Mouse (Mus musculus): Measurements from ENCODE around the gene Tet2. TPM values are rescaled to one million over a fixed set of nuclear protein-coding genes. Genes with fewer than 3 reads are reported as not detected.

Gene Tet2
- polyA plus RNA-seq, 1 experiment from 2014 or later, result 4.3 TPM

GRCm38 (mm10) chr3:133554092-133554491 is 9.2 kb upstream of the Tet2 start:
- H3K27ac ChIP-seq (ENCODE audit: low read depth), result no peak overlapping the region
- no peaks in the 10 kb centered on the region for H3K4me1 ChIP-seq (ENCODE audit: insufficient read depth)
- ATAC-seq (no peak), DNase-seq (no peak)
- no peak overlapping the region for H3K9ac ChIP-seq (replicated peaks)
- TF ChIP-seq EP300 (IDR thresholded peaks at IDR 0.05; ENCODE audit: low read depth) (no peak), CTCF (IDR thresholded peaks at IDR 0.05; ENCODE audit: low read depth) (no peak)
- H3K27me3 ChIP-seq (ENCODE audit: insufficient read depth, low read length), result no peaks in the 10 kb centered on the region
- H3K9me3 ChIP-seq (ENCODE audit: low read length), result no peaks in the 10 kb centered on the region
- WGBS (ENCODE audit: insufficient replicate concordance), result 81% methylated on average over 4 of the region's 4 CpGs
- H3K4me2 ChIP-seq (ENCODE audit: low read depth, low read length), result no peak overlapping the region
- H3K4me3 ChIP-seq (ENCODE audit: low read depth, low read length), result no peak overlapping the region
- no peaks in the 10 kb centered on the region for H3K36me3 ChIP-seq (replicated peaks; ENCODE audit: insufficient read depth, low read length)

GRCm38 (mm10) chr3:133551941-133552340 is 7.0 kb upstream of the Tet2 start:
- Histone ChIP-seq H3K27ac (ENCODE audit: low read depth) (no peak overlapping the region), H3K36me3 (replicated peaks; ENCODE audit: insufficient read depth, low read length) (no peaks in the 10 kb centered on the region), H3K4me1 (ENCODE audit: insufficient read depth) (0 out of 2 replicates have a peak, but pooled peaks cover 2% of the 10 kb centered on the region), H3K4me3 (ENCODE audit: low read depth, low read length) (no peak overlapping the region), H3K27me3 (ENCODE audit: insufficient read depth, low read length) (no peaks in the 10 kb centered on the region), H3K9ac (replicated peaks) (no peak overlapping the region), H3K9me3 (ENCODE audit: low read length) (no peaks in the 10 kb centered on the region), H3K4me2 (ENCODE audit: low read depth, low read length) (no peak overlapping the region)
- no peak for DNase-seq
- ATAC-seq, result no peak
- WGBS (ENCODE audit: insufficient replicate concordance), result 66% methylated on average over 8 of the region's 8 CpGs
- no peak for TF ChIP-seq EP300 (IDR thresholded peaks at IDR 0.05; ENCODE audit: low read depth)
- peak; percentile 41; the same call in 1 of the 2 replicates for TF ChIP-seq CTCF (IDR thresholded peaks at IDR 0.05; ENCODE audit: low read depth)

GRCm38 (mm10) chr3:133549385-133550170 is 4.6 kb upstream of the Tet2 start:
- Histone ChIP-seq H3K27ac (ENCODE audit: low read depth) (no peak overlapping the region), H3K9ac (replicated peaks) (no peak overlapping the region), H3K36me3 (replicated peaks; ENCODE audit: insufficient read depth, low read length) (no peaks in the 10 kb centered on the region), H3K4me1 (ENCODE audit: insufficient read depth) (peaks cover 2% of the 10 kb centered on the region; the same call in 1 of the 2 replicates), H3K9me3 (ENCODE audit: low read length) (no peaks in the 10 kb centered on the region), H3K27me3 (ENCODE audit: insufficient read depth, low read length) (no peaks in the 10 kb centered on the region), H3K4me3 (ENCODE audit: low read depth, low read length) (no peak overlapping the region), H3K4me2 (ENCODE audit: low read depth, low read length) (no peak overlapping the region; the same call in 1 of the 2 replicates)
- TF ChIP-seq EP300 (IDR thresholded peaks at IDR 0.05; ENCODE audit: low read depth) (no peak), CTCF (IDR thresholded peaks at IDR 0.05; ENCODE audit: low read depth) (no peak)
- WGBS (ENCODE audit: insufficient replicate concordance), result 51% methylated on average over 7 of the region's 7 CpGs
- no peak for ATAC-seq
- DNase-seq, result no peak

GRCm38 (mm10) chr3:133548613-133549012 is 3.7 kb upstream of the Tet2 start:
- ATAC-seq (no peak), DNase-seq (no peak)
- WGBS (ENCODE audit: insufficient replicate concordance), result 46% methylated on average over 2 of the region's 2 CpGs
- Histone ChIP-seq H3K4me3 (ENCODE audit: low read depth, low read length) (no peak overlapping the region), H3K27me3 (ENCODE audit: insufficient read depth, low read length) (no peaks in the 10 kb centered on the region), H3K4me1 (ENCODE audit: insufficient read depth) (peaks cover 2% of the 10 kb centered on the region; the same call in 1 of the 2 replicates), H3K9me3 (ENCODE audit: low read length) (no peaks in the 10 kb centered on the region), H3K9ac (replicated peaks) (no peak overlapping the region), H3K36me3 (replicated peaks; ENCODE audit: insufficient read depth, low read length) (no peaks in the 10 kb centered on the region), H3K27ac (ENCODE audit: low read depth) (no peak overlapping the region), H3K4me2 (ENCODE audit: low read depth, low read length) (no peak overlapping the region)
- TF ChIP-seq EP300 (IDR thresholded peaks at IDR 0.05; ENCODE audit: low read depth), result no peak
- no peak for TF ChIP-seq CTCF (IDR thresholded peaks at IDR 0.05; ENCODE audit: low read depth)

GRCm38 (mm10) chr3:133546790-133547189 is 1.9 kb upstream of the Tet2 start:
- H3K9me3 ChIP-seq (ENCODE audit: low read length), result no peaks in the 10 kb centered on the region
- no peak overlapping the region for H3K9ac ChIP-seq (replicated peaks)
- H3K4me3 ChIP-seq (ENCODE audit: low read depth, low read length), result no peak overlapping the region
- TF ChIP-seq EP300 (IDR thresholded peaks at IDR 0.05; ENCODE audit: low read depth), result no peak
- TF ChIP-seq CTCF (IDR thresholded peaks at IDR 0.05; ENCODE audit: low read depth), result no peak
- DNase-seq (no peak), ATAC-seq (no peak)
- no peak overlapping the region for H3K27ac ChIP-seq (ENCODE audit: low read depth)
- peaks cover 6% of the 10 kb centered on the region; the same call in 1 of the 2 replicates for H3K4me1 ChIP-seq (ENCODE audit: insufficient read depth)
- no peaks in the 10 kb centered on the region for H3K36me3 ChIP-seq (replicated peaks; ENCODE audit: insufficient read depth, low read length)
- no peak overlapping the region for H3K4me2 ChIP-seq (ENCODE audit: low read depth, low read length)
- H3K27me3 ChIP-seq (ENCODE audit: insufficient read depth, low read length), result no peaks in the 10 kb centered on the region
- WGBS (ENCODE audit: insufficient replicate concordance), result 30% methylated on average over 2 of the region's 2 CpGs

- ATAC-seq (no peak), DNase-seq (no peak)
- Histone ChIP-seq H3K27me3 (ENCODE audit: insufficient read depth, low read length) (no peaks in the 10 kb centered on the region), H3K27ac (ENCODE audit: low read depth) (peak overlapping the region; percentile 94), H3K4me2 (ENCODE audit: low read depth, low read length) (peak overlapping the region; percentile 91), H3K4me1 (ENCODE audit: insufficient read depth) (peaks cover 9% of the 10 kb centered on the region; the same call in 1 of the 2 replicates), H3K9me3 (ENCODE audit: low read length) (no peaks in the 10 kb centered on the region), H3K36me3 (replicated peaks; ENCODE audit: insufficient read depth, low read length) (no peaks in the 10 kb centered on the region), H3K4me3 (ENCODE audit: low read depth, low read length) (peak overlapping the region; percentile 65), H3K9ac (replicated peaks) (peak overlapping the region; percentile 85; the same call in 1 of the 2 replicates)
- TF ChIP-seq EP300 (IDR thresholded peaks at IDR 0.05; ENCODE audit: low read depth) (no peak), CTCF (IDR thresholded peaks at IDR 0.05; ENCODE audit: low read depth) (no peak)
- 20% methylated on average over 6 of the region's 6 CpGs for WGBS (ENCODE audit: insufficient replicate concordance)
These were observed 346 bp upstream of the Tet2 start for GRCm38 (mm10) chr3:133545304-133545666.

Data from liver, postnatal 0 days (tissue).